Mouse (Mus musculus): ENCODE data around the gene Sgms1. TPM values are rescaled to one million over a fixed set of nuclear protein-coding genes. Genes with fewer than 3 reads are reported as not detected.

Sgms1 gene
- total RNA-seq, 2 experiments from 2014 or later = 53.6 to 64.1 TPM

- DNase-seq = no peak
Observed at GRCm38 (mm10) chr19:32292067-32292739, 97.3 kb downstream of the Sgms1 start.

GRCm38 (mm10) chr19:32291130-32291529 lies 98.4 kb downstream of the Sgms1 start:
- DNase-seq = no peak

- no peak for DNase-seq
Observed at GRCm38 (mm10) chr19:32288895-32289294, 100.6 kb downstream of the Sgms1 start.

- DNase-seq = no peak
Observed at GRCm38 (mm10) chr19:32287839-32288238, 101.7 kb downstream of the Sgms1 start.

DNA sequence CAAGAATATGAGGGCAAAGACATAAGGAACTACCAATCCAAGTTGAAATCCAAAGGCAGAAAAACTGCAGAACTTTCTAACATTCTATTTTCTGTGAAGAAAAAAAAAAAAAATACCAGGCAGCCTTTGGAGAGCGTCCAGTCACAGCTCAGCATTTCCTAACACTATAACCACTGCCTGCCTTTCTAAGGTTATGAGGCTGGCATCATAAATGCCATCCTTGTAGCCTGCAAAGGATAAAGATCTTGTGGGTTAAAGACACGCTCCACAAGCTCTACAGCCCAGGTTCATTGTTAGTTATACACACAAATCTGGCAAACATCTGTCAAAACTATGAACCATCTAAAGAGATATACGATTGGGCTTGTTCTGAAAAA lies 104.1 kb downstream of the Sgms1 start:
- DNase-seq = no peak

DNA sequence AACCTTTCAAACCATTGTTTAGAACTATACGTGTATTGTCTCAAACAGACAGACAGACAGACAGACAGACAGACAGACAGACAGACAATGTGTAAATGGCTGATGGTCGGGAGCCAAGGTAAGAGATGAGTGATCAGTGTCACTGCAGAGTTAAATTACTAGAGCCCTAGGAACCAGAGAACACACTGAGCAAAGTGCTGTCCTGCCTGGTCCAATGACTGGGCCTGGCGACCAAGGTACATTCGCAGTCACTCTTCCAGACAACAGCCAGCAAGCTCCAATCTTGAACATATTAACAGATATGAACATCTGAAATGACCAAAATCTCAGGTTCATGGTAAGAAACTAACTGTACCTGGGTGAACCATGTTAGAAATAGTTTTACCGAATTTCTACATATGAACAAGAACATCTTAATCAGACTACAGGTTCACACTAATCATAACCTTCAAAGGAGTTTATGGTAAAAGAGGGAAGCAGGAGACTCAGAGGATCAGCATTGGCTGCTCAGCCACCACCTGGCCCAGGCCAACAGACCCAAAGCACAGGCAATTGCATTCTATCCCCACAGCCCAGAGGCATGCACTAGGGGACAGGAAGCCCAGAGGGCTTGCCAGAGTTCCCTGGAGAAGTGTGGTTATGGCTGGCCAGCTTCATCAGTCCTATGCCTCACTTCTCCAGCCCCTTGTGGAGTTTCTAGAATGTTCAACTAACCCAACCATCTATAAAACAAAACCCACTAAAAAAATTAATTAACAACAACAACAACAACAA lies 104.6 kb downstream of the Sgms1 start:
- no peak for DNase-seq

DNA sequence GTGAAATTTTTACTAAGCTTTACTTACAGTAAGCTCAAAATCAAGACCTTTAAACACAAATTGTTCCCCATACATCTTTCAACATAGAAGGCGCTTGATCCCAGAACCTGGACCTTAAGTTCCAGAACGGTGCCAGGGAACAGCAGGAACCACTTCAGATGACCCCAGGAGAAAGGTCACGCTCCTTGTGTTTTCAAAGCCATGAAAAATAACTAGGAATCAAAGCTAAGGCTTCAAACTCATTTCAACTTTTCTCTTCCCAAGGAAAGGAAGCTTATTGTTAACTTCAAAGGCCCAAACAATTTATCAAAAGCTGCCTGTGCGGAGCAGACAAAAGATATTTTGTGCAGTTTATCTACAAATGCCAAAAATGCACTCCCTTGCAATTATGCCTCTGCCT lies 107.6 kb downstream of the Sgms1 start:
- no peak for DNase-seq

DNA sequence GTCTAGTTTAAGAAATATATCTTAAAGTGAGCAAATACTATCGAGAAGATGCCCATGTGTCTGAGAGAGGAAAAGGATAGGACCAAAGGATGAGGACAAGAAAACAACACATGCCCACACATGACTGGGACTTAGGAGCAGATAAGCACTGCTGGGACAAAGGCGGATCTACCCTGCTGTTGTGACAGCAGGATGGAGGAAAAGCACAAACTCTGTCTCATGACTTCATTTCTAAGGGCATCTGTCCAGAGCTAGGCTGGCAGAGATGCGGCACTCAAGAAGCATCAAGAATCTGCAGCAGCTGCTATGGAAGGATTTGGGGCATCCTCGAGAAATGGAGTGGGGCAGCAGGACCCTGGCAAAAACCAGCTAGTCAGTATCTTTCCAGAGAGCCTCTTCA lies 109.1 kb downstream of the Sgms1 start:
- no peak for DNase-seq

- DNase-seq = no peak
Observed at GRCm38 (mm10) chr19:32279400-32279799, 110.1 kb downstream of the Sgms1 start.

GRCm38 (mm10) chr19:32277869-32278268 lies 111.6 kb downstream of the Sgms1 start:
- DNase-seq = no peak

DNA sequence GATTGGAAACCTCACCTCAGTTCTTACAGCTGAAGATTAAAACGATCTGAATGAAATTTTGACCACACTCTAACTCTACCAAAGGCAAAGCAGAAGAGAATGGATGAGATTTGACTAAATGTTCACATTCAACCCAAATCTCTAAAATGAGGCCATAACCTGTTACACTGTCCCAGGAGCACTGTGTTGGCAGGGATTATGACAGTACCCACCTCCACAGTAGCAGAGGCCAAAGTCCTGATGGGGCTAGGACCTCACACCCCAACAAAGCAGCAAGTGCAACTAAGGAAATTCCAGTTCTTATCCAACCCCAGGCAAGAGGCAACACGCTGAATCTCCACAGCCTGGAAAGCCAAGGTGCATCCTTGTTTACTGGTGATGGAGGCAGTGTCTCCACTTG lies 112.2 kb downstream of the Sgms1 start:
- DNase-seq = no peak

DNA sequence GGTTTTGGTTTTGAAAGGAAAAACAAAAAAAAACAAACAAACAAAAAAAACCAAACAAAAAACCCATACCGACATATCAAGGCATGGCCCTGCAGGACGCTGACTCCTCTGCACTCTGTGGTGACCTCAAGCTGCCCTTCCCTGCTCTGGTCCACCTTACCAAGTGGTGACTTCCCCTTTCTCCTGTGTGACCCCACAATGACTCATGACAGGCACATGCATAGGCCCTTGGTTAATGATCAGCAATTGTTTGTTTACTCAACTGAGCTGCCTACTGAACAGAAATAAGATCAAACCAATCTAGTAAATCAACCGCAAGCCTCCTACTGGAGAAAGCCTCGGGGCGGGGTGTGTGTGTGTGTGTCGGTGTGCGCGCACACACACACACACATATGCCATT lies 112.7 kb downstream of the Sgms1 start:
- no peak for DNase-seq

DNA sequence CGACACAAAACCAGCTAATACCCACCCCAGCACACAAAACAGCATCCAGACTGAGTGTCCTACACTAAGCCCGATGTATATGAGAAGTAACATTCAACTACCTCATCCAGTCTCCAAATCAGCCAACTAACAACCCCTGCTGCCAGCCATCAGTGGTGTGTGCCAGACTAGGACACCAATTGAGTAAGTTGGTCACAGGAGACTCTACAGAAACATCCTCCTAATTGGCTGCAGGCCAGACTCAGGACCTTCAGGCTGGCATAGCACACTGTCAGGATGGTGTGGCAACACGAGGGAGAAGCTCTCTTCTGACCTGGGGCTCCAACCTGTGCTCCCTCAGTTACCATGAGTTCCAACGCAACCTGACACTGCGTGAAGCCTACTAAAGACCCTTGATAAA lies 113.3 kb downstream of the Sgms1 start:
- no peak for DNase-seq

DNA sequence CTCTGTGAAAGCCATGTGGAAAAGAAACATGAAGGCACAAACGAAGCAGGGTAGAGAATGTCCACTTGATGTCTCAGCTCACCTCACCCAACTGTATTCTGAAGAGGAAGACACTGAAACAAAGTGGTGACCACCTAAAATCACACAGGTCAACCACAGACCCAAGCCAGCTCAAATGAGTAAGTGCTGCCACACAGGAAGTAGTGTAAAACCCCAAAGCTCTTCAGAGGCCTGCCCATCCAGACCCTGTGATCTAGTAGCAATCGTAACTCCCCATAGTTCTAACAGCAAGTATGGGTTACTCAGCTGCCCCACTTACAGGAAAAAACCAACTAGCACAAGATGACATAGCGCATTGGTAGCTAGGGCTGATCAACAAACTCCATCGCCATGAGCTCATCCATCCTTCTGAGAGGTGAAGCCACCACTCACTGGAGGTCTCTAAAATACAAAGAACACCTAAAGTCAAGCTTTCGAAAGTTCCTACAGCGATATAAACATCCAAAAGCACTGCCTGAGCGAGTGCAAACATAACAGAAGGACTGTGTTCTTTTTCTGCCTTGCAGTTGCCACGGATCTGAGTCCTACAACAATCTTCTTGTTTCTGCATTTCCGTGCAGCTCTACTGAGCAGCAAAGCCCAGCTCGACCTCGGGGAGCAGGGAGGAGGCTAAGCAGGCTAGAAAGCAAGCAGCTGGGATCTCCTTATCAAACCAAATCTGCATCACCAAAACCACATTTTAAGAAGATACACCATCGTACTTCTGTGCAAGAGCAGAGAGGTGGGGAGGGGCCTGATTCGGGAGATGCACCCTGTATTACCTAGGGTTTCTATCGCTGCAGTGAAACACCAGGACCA lies 114.2 kb downstream of the Sgms1 start:
- no peak for DNase-seq

DNA sequence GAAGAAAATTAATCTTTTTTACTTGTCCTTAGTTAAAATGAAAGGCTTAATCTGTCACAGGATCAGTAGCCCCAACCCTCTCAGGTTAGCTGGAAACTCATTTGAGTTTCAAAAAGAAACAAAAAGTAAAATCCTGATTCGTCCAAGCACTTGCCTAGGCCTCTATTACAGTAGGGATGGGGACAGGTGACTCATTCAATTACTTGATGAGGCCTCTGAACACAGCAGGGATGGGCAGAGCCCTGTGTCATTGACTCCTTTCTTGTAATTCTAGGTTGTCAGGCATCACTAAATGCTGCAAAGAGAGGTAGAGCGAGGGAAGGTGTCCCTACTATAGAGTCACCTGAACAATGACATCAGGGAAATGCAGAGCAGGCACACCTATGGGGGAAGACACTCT lies 115.4 kb downstream of the Sgms1 start:
- no peak for DNase-seq

DNA sequence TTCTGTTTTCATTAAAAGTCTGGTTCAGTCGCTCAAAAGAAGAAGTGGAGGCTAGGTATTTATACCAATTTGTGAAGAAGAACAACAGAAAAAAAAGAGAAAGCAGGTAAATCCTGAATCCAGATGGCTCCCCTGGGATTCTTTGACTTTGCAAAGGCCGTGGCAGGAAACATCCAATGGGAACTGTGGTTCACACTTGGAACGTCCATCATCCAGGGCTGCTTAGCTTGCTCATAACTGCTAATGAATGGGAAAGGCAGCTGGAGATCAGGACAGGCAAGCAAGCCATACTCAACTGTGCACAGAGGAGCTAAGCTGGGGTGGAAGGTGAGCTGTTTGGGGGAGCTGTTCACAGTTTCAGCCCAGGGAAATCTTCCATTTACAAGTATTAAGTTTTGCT lies 115.8 kb downstream of the Sgms1 start:
- DNase-seq = no peak

GRCm38 (mm10) chr19:32272475-32273260 lies 116.8 kb downstream of the Sgms1 start:
- no peak for DNase-seq

- no peak for DNase-seq
Observed at GRCm38 (mm10) chr19:32271455-32272200, 117.9 kb downstream of the Sgms1 start.

DNA sequence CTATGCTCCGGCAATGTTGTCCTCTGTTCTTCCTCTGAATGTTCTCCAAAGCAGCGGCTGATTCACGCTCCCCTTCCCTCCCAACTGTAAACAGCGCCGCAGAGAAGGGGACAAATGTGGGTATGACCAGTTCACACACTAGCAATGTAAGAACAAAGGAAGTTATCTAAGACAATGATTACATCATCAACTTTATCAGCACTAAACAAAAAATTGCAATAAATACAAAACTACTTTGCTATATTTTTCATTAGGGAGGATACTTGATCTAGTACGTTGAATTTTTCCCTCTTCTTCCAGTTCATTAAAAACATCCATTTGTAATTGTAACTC lies 119.7 kb downstream of the Sgms1 start:
- no peak for DNase-seq

DNA sequence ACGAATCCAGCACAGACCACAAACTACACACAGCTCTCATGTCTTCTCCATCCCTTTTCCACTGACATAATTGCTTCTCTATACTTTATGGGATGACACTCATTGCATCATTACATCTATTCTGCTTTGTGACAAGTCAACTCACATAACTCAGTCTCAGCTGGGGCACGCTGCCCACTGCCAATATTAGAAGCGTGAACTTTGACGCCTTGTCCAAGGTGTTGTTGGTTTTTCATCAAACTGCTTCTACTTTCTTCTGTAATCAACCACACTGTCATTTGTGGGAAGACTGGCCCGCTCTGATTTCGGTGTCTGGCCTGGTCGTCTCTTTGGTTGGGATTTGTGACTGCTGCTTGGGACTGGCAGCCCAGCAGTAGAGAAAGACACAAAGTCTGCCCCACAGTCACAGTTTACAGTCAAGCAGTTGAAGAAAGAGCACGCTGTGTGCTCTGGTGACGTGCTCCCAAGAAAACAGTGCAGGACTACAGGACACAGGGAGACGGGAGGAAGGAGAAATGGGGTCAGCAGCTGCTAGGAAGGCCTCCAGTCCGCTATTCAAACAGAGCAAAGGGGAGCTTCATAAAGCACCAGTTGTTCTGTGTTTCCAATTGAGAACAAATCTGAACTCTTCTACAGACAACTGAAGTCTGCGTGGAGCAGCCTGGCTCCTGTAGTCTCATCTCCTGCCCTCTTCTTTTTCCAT lies 120.2 kb downstream of the Sgms1 start:
- no peak for DNase-seq

- no peak for DNase-seq
Observed at GRCm38 (mm10) chr19:32268562-32268961, 121.0 kb downstream of the Sgms1 start.

All from layer of hippocampus, postnatal 36 days (tissue).